ENCODE assay signal across 17 mouse cellular contexts in genomic region chr9:52959668-52960067, GRCm38 (mm10).
DNase-seq lines count a peak whose midpoint lies in the region; ATAC-seq and TF ChIP-seq lines count a peak whose summit lies in the region.
"Had no signal": no experiment of that assay in that cellular context is flagged by ENCODE, and none has a peak within 500 bp of the region (broad histone marks: within the 10 kb centered on the region; RNA-seq: fewer than 3 reads in every experiment).

No protein-coding gene starts in this region.

- no peaks in the 10 kb centered on the region for H3K36me3 ChIP-seq in midbrain, postnatal 0 days (ENCODE audit: insufficient read depth, low read length)
- no peaks in the 10 kb centered on the region for H3K36me3 ChIP-seq in midbrain, embryonic 14.5 days (ENCODE audit: control insufficient read depth, insufficient read depth, low read length)
- H3K36me3 ChIP-seq: forebrain, embryonic 10.5 days; G1E; limb, embryonic 12.5 days; stomach, embryonic 15.5 days had no signal

- TF ChIP-seq CTCF in midbrain, postnatal 0 days (IDR thresholded peaks at IDR 0.05): peak; percentile 20

- H3K27me3 ChIP-seq in midbrain, postnatal 0 days (ENCODE audit: insufficient read depth, low read length): no peaks in the 10 kb centered on the region
- no peaks in the 10 kb centered on the region for H3K27me3 ChIP-seq in midbrain, embryonic 14.5 days (ENCODE audit: control insufficient read depth, insufficient read depth, low read length)
- H3K27me3 ChIP-seq: limb, embryonic 12.5 days; stomach, embryonic 15.5 days had no signal

- WGBS in midbrain, postnatal 0 days: 57% methylated on average over 6 of the region's 6 CpGs
- WGBS in midbrain, embryonic 14.5 days: 81% methylated on average over 6 of the region's 6 CpGs

- H3K27ac ChIP-seq in midbrain, postnatal 0 days (ENCODE audit: low read depth, low read length): no peak overlapping the region
- H3K27ac ChIP-seq in midbrain, embryonic 14.5 days (replicated peaks; ENCODE audit: low read depth, low read length): no peak overlapping the region
- H3K27ac ChIP-seq: forebrain, embryonic 10.5 days; limb, embryonic 12.5 days; stomach, embryonic 15.5 days had no signal

- no peak overlapping the region for H3K4me3 ChIP-seq in midbrain, postnatal 0 days (ENCODE audit: low read depth, low read length)
- H3K4me3 ChIP-seq in midbrain, embryonic 14.5 days (replicated peaks; ENCODE audit: low read depth, low read length): no peak overlapping the region
- H3K4me3 ChIP-seq: forebrain, embryonic 10.5 days; limb, embryonic 12.5 days; myocyte; stomach, embryonic 15.5 days had no signal

- H3K9me3 ChIP-seq in midbrain, postnatal 0 days (ENCODE audit: low read length): no peaks in the 10 kb centered on the region
- no peaks in the 10 kb centered on the region for H3K9me3 ChIP-seq in midbrain, embryonic 14.5 days (ENCODE audit: control insufficient read depth, low read length)
- H3K9me3 ChIP-seq: forebrain, embryonic 10.5 days; G1E; limb, embryonic 12.5 days; stomach, embryonic 15.5 days had no signal

- no peaks in the 10 kb centered on the region for H3K4me1 ChIP-seq in midbrain, postnatal 0 days (ENCODE audit: insufficient read depth, low read length)
- H3K4me1 ChIP-seq in midbrain, embryonic 14.5 days (ENCODE audit: control insufficient read depth, insufficient read depth, low read length): no peaks in the 10 kb centered on the region
- H3K4me1 ChIP-seq: forebrain, embryonic 10.5 days; limb, embryonic 12.5 days; stomach, embryonic 15.5 days had no signal

- no peak overlapping the region for H3K9ac ChIP-seq in midbrain, postnatal 0 days (replicated peaks; ENCODE audit: low read length, poor library complexity, severe bottlenecking)
- no peak overlapping the region for H3K9ac ChIP-seq in midbrain, embryonic 14.5 days (replicated peaks; ENCODE audit: low read length)
- H3K9ac ChIP-seq: limb, embryonic 12.5 days; stomach, embryonic 15.5 days had no signal

- no peak overlapping the region for H3K4me2 ChIP-seq in midbrain, postnatal 0 days (ENCODE audit: low read depth, low read length, poor library complexity, severe bottlenecking)
- no peak overlapping the region for H3K4me2 ChIP-seq in midbrain, embryonic 14.5 days (ENCODE audit: low read length)
- H3K4me2 ChIP-seq: limb, embryonic 12.5 days; stomach, embryonic 15.5 days had no signal

- DNase-seq in frontal cortex, postnatal 36 days (ENCODE audit: low spot score in 2 of 2): peak; percentile 33 to 41
- DNase-seq in frontal cortex, postnatal 25 days (ENCODE audit: low spot score in 2 of 2): no peak
- DNase-seq in midbrain, postnatal 0 days (ENCODE audit: low spot score): peak; percentile 78
- DNase-seq in midbrain, embryonic 14.5 days: no peak
- DNase-seq in layer of hippocampus, postnatal 10 days (ENCODE audit: low spot score in 2 of 2): peak; percentile 28 to 37
- peak; percentile 10 to 15 for DNase-seq in right cerebral cortex, postnatal 36 days (ENCODE audit: low spot score in 2 of 2)
- DNase-seq in kidney, postnatal 36 days: no peak
- DNase-seq: B cell, adult 2 months; heart, postnatal 14 days; lung, adult 2 months; thymus, postnatal 4 days had no signal

- no peak for ATAC-seq in midbrain, postnatal 0 days (ENCODE audit: low FRiP score)
- ATAC-seq in midbrain, embryonic 14.5 days (ENCODE audit: low FRiP score, low TSS enrichment): no peak
- ATAC-seq in activated CD4-positive, CD25-positive, alpha-beta regulatory T cell, adult 4 months: no peak

Comparison
In these comparisons a context has a peak if more than half of its experiments do, and no peak if none do; other contexts are left out.
1. DNase-seq: peak in frontal cortex, postnatal 36 days (2 of 2), midbrain, postnatal 0 days (single experiment), layer of hippocampus, postnatal 10 days (2 of 2) and right cerebral cortex, postnatal 36 days (2 of 2); none in frontal cortex, postnatal 25 days (0 of 2), midbrain, embryonic 14.5 days (single experiment) and kidney, postnatal 36 days (0 of 2).